Mouse (Mus musculus) ES-Bruce4 (cell line): Measurements from ENCODE around the gene Gm11634.
"Not testable (repeated sequence)": the region's sequence is repeated elsewhere in the genome, so short reads cannot be mapped to it uniquely, and the experiment has no call there.

Experiments
- CTCF ChIP-seq: IDR thresholded peaks from one replicate; pipeline ENCODE4 v1.8.1; 2011; ENCODE audit warnings: low read depth, low read length
- EP300 ChIP-seq: IDR thresholded peaks from 2 replicates; pipeline ENCODE4 v1.6.1; 2011; ENCODE audit warnings: low read depth, low read length; ENCODE audit not compliant: insufficient read depth
- POLR2A ChIP-seq: IDR thresholded peaks from one replicate; pipeline ENCODE4 v1.8.1; 2011; ENCODE audit warnings: low read length; ENCODE audit not compliant: insufficient read depth

DNA sequence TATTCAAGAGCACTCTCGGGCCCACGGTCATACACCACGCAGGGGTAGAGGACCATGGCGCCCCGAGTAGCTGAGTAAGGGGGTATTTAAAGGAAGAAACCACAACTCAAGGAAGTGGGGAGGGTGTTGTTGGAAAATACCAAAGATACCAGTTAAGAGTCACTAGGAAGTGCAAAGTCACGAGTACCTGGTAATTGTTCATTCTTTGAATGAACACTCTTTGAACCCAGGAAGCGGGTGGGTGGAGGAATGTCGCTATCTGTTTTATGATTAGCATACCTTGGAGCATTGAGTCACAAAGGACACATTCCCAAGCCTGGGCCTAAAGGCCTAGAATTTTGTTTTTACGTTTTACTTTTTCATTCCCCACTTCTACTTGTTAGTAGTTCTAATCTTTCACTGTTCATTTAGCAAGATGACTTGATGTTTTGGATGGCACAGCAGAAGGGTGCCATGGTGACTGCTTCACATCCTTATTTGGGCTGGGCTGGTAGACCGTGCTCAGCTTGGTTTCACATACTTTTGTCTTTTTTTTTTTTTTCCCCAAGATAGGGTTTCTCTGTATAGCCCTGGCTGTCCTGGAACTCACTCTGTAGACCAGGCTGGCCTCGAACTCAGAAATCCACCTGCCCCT lies 21.1 kb upstream of the Gm11634 start:
- not testable (repeated sequence) for TF ChIP-seq CTCF, POLR2A, EP300
